Comparison of ENCODE assay signal across 8 mouse cellular contexts in the genomic region with DNA sequence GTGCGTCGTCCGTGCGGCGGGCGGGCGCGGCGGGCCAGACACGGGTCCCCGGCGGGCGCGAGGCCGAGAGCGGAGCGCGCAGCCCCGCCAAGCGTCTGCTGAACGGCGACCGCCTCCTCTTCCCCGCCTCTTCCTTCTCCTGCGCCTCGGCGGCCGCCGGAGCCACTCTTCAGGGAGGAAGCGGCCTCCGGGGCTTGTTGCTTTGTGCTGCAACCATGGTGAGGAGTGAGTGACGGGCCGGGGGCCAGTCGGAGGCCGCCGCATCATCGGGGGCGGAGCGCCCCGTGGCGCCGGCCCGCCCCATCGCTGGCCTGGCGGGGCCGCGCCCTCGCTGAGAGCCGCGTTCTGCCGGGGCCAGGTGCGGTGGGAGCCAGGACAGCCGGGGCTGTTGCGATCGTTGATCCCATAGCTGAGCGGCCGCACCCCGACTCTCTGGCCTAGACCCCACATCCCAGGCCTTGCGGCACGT. TPM values are rescaled to one million over a fixed set of nuclear protein-coding genes. Genes with fewer than 3 reads are reported as not detected.
A peak's percentile ranks its signal among the peaks of the same experiment; 100 is the strongest.
DNase-seq lines count a peak whose midpoint lies in the region; ATAC-seq and TF ChIP-seq lines count a peak whose summit lies in the region.

No protein-coding gene starts in this region.

- DNase-seq in CD8-positive naive resting alpha-beta T cell, adult 2 months (ENCODE audit: low read depth in 2 of 2, low spot score in 2 of 2): peak; percentile 89 to 91
- peak; percentile 46 for DNase-seq in c-Kit-negative CD71-positive TER-119-positive erythroid progenitor cells, embryonic 14.5 days (ENCODE audit: low read depth, low spot score)
- peak; percentile 77 for DNase-seq in fibroblast of lung, adult 2 months (ENCODE audit: low read depth)
- peak; percentile 97 for DNase-seq in kidney, postnatal 10 days
- peak; percentile 89 for DNase-seq in liver, embryonic 11.5 days (ENCODE audit: low spot score)
- DNase-seq in splenic B cell, adult 2 months (ENCODE audit: low read depth, low spot score): peak; percentile 93

- peaks cover 8% of the 10 kb centered on the region; the same call in 1 of the 2 replicates for H3K27me3 ChIP-seq in heart, embryonic 14.5 days (ENCODE audit: control insufficient read depth, insufficient read depth, low read length)
- H3K27me3 ChIP-seq in liver, embryonic 11.5 days (replicated peaks; ENCODE audit: control insufficient read depth, insufficient read depth, low read length): peaks cover 2% of the 10 kb centered on the region; the same call in 1 of the 2 replicates
- no peaks in the 10 kb centered on the region for H3K27me3 ChIP-seq in myocyte (ENCODE audit: control insufficient read depth, insufficient read depth, insufficient read length)
- no peaks in the 10 kb centered on the region; the same call in 1 of the 2 replicates for H3K27me3 ChIP-seq in splenic B cell, adult 2 months (ENCODE audit: control insufficient read depth, insufficient read depth, low read length, poor library complexity, severe bottlenecking)

- peaks cover 15 to 37% of the 10 kb centered on the region in 2 experiments for H3K4me1 ChIP-seq in heart, embryonic 14.5 days (ENCODE audit: control insufficient read depth in 2 of 2, insufficient read depth in 2 of 2, low read length in 2 of 2)
- peaks cover 8% of the 10 kb centered on the region for H3K4me1 ChIP-seq in liver, embryonic 11.5 days (replicated peaks; ENCODE audit: control insufficient read depth, insufficient read depth, low read length)

- H3K9ac ChIP-seq in heart, embryonic 14.5 days (ENCODE audit: low read length): peak overlapping the region; percentile 89
- peak overlapping the region; percentile 84 for H3K9ac ChIP-seq in liver, embryonic 11.5 days (ENCODE audit: low read depth, low read length)

- no peaks in the 10 kb centered on the region for H3K36me3 ChIP-seq in heart, embryonic 14.5 days (ENCODE audit: control insufficient read depth, insufficient read depth, low read length)
- no peaks in the 10 kb centered on the region for H3K36me3 ChIP-seq in liver, embryonic 11.5 days (ENCODE audit: control insufficient read depth, insufficient read depth, low read length)
- H3K36me3 ChIP-seq in myocyte (ENCODE audit: control insufficient read depth, insufficient read depth): no peaks in the 10 kb centered on the region
- H3K36me3 ChIP-seq in splenic B cell, adult 2 months (ENCODE audit: control insufficient read depth, insufficient read depth, low read length, poor library complexity, severe bottlenecking): no peaks in the 10 kb centered on the region

- ATAC-seq in heart, embryonic 14.5 days (ENCODE audit: insufficient number of reproducible peaks, insufficient read depth, low FRiP score, low read depth): peak; percentile 98
- peak; percentile 98 for ATAC-seq in liver, embryonic 11.5 days (replicated peaks; ENCODE audit: low FRiP score)

- H3K9me3 ChIP-seq in heart, embryonic 14.5 days (ENCODE audit: control insufficient read depth, low read length): no peaks in the 10 kb centered on the region
- no peaks in the 10 kb centered on the region for H3K9me3 ChIP-seq in liver, embryonic 11.5 days (ENCODE audit: control insufficient read depth, low read length)

- H3K4me2 ChIP-seq in heart, embryonic 14.5 days (ENCODE audit: low read length): peak overlapping the region; percentile 89
- peak overlapping the region; percentile 90 for H3K4me2 ChIP-seq in liver, embryonic 11.5 days
- H3K4me2 ChIP-seq in myocyte (ENCODE audit: low read depth): peak overlapping the region; percentile 77

- WGBS in heart, embryonic 14.5 days: under 1% methylated on average over 50 of the region's 60 CpGs
- WGBS in liver, embryonic 11.5 days: under 1% methylated on average over 58 of the region's 60 CpGs

- peaks cover 41% of the 10 kb centered on the region for H3K79me2 ChIP-seq in myocyte (ENCODE audit: control insufficient read depth, insufficient read depth)

- peak; percentile 91 for TF ChIP-seq POLR2A in myocyte (IDR thresholded peaks at IDR 0.05; ENCODE audit: insufficient read length, low read depth)

- H3K27ac ChIP-seq in heart, embryonic 14.5 days (replicated peaks in 1 of 2; ENCODE audit: control insufficient read depth in 1 of 2, insufficient read depth in 1 of 2, low read depth in 2 of 2, low read length in 2 of 2): peak overlapping the region; percentile 95 to 98
- peak overlapping the region; percentile 80 for H3K27ac ChIP-seq in liver, embryonic 11.5 days (ENCODE audit: low read depth, low read length)

- H3ac ChIP-seq in myocyte (ENCODE audit: control insufficient read depth, insufficient read length): peak overlapping the region; percentile 79

- peak overlapping the region; percentile 90 to 99 for H3K4me3 ChIP-seq in heart, embryonic 14.5 days (ENCODE audit: control insufficient read depth in 1 of 2, insufficient read depth in 1 of 2, low read depth in 1 of 2, low read length in 2 of 2)
- peak overlapping the region; percentile 87 for H3K4me3 ChIP-seq in liver, embryonic 11.5 days (ENCODE audit: low read depth, low read length)
- peak overlapping the region; percentile 84 for H3K4me3 ChIP-seq in myocyte

TF ChIP-seq in myocyte, 11 proteins besides CTCF, POLR2A, EP300 and RAD21:
- TF ChIP-seq REST (IDR thresholded peaks at IDR 0.05; ENCODE audit: insufficient read depth, insufficient read length) (no peak), POLR2AphosphoS2 (IDR thresholded peaks at IDR 0.05; ENCODE audit: insufficient read length, low read depth) (peak; percentile 76), E2F4 (IDR thresholded peaks at IDR 0.05; ENCODE audit: insufficient read depth) (peak; percentile 1), TCF12 (IDR thresholded peaks at IDR 0.05; ENCODE audit: insufficient read depth, poor library complexity, severe bottlenecking) (no peak), MYOD1 (IDR thresholded peaks at IDR 0.05; ENCODE audit: control insufficient read depth in 1 of 3, insufficient read length in 2 of 3, low read depth in 2 of 3) (peak in 2 of 3 experiments; percentile 49 to 66), CEBPB (IDR thresholded peaks at IDR 0.05; ENCODE audit: insufficient read depth, poor library complexity, severe bottlenecking) (no peak), MYOG (IDR thresholded peaks at IDR 0.05; ENCODE audit: control insufficient read depth in 1 of 3, insufficient read depth in 1 of 3, insufficient read length in 2 of 3, low read depth in 2 of 3) (peak in 1 of 3 experiments; percentile 68)

RNA-seq across cellular contexts. Expression of gene Rapgef2, which starts 0.8 kb away (rescaled TPM):
- polyA plus RNA-seq in heart, embryonic 14.5 days (2014; fragmentation: Nextera tagmentation; extraction: Ambion mirVana): 7.3 and 8.0 TPM in 2 replicates
- polyA plus RNA-seq in liver, embryonic 11.5 days (2014; fragmentation: Nextera tagmentation; extraction: Ambion mirVana): 2.7 and 3.1 TPM in 2 replicates
- 5.8 TPM for polyA plus RNA-seq in myocyte (2012; fragmentation: generic; extraction: Trizol)

RNA-seq across cellular contexts. Expression of gene Gm17359, which starts 49.3 kb away (rescaled TPM):
- polyA plus RNA-seq in heart, embryonic 14.5 days (2014; fragmentation: Nextera tagmentation; extraction: Ambion mirVana): not detected in 2 replicates
- polyA plus RNA-seq in liver, embryonic 11.5 days (2014; fragmentation: Nextera tagmentation; extraction: Ambion mirVana): not detected in 2 replicates
- not detected for polyA plus RNA-seq in myocyte (2012; fragmentation: generic; extraction: Trizol)

Comparison
In these comparisons a context has a peak if more than half of its experiments do, and no peak if none do; other contexts are left out.
1. Peak in every context shown above with its lines: DNase-seq, ATAC-seq, H3K4me3 ChIP-seq and H3K27ac ChIP-seq.
2. DNase-seq: peak in every context shown above with its lines; median percentile 97 in kidney, postnatal 10 days; 93 in splenic B cell, adult 2 months; 90 in CD8-positive naive resting alpha-beta T cell, adult 2 months; 89 in liver, embryonic 11.5 days; 77 in fibroblast of lung, adult 2 months; 46 in c-Kit-negative CD71-positive TER-119-positive erythroid progenitor cells, embryonic 14.5 days.